Mouse (Mus musculus): ENCODE results near the gene A230050P20Rik.
A peak's percentile ranks its signal among the peaks of the same experiment; 100 is the strongest.
"Not testable (repeated sequence)": the region's sequence is repeated elsewhere in the genome, so short reads cannot be mapped to it uniquely, and the experiment has no call there.

The A230050P20Rik gene

DNA sequence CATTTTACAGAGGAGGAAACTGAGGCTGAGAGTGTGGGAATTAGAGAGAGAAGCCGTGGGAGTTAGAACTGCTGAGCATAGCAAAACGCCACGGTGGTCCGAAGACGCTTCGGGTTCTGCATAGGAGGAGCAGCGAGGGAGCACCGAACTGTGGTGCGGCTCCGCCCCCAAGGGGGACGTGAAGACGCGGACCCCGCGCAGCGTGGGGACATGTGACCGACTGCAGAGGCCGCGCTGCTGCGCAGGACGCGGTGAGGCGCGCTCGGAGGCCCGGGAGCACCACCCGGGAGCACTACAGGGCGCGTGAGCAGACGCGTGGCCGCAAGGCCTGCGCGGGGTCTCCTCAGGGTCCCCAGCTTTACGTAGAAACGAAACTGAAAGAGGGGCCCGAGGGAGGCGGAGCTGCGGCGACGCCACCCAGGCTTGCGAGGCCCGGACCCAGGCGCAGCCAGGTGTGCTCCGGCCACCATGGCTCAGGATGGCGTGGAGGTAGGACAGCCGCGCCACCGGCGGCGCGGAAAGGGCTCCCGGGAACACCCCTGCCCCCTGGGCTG, at the start of gene A230050P20Rik:
Gene A230050P20Rik, plus strand, starts transcription at position 195 of the 554 bp plus-strand sequence.
- peak; percentile 51 to 64 for DNase-seq

DNA sequence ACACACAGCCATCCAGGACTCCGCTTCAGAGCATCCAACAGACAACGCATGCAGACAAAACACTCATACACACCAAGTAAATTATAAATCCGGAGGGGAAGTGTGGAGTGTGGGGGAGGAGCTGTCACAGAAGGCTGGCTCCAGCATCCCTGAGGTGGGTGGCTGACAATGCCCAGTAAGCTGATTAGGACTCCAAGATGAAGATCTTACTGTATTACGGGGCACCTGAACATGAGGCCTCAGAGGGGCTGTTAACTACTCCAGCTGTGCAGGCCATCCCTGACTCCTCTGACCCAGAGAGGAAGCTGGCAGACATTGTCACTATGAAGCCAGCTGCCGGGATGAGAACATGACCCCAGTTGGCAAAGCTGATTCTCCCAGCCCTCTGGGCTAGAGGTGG, 48.4 kb upstream of the A230050P20Rik start:
- no peak for DNase-seq

DNA sequence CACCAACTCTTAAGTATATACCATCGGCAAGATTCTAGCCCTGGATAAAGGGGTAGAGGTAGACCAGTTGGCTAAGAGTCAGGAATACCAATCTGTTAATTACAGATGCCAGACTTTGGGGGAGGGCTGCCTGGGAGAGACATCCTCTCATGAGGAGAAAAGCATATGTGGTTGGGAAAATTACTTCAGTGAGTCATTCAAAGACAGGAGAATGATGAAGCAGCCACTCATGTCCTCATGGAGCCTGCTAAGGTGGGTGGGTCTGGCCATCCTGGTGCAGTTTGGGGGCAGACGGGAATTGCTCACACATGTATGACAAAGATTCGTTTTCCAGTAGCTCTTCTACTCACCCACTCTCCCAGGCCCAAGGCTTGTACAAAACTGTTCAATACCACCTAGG, 45.6 kb upstream of the A230050P20Rik start:
- no peak for DNase-seq

DNA sequence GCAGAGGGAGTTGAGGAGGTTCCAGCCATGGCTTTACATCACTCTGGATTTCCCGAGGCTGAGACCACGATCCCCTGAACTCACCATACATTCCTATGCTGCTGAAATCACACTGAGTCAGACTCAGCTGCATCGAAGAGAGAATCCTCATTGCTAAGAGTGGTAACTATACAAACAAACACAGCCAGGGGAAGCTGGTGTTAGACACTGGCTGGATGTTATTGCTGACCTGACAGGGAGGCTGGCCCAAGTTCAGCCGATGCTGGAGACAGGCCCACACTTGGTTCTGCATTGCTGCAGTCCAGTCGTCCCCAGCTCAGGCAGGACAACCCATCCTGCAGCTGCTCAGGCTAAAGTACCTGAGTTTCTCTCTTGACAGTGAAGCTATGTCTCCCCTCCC, 42.7 kb upstream of the A230050P20Rik start:
- no peak for DNase-seq

DNA sequence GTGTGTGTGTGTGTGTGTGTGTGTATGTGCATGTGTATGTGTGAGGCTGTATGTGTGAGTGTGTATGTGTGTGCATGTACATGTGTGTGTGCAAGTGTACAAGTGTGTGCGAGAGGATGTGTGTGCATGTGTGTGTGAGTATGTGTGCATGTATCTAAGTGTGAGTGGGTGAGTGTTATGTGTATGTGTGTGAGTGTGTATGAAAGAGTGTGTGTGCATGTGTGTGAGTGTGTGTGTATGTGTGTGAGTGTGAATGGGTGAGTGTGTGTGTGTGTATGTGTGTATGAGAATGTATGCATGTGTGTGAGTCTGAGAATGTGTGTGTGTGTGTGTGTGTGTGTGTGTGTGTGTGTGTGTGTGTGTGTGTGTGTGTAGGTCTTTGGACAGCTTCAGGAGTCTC, 40.3 kb upstream of the A230050P20Rik start:
- DNase-seq: no peak

DNA sequence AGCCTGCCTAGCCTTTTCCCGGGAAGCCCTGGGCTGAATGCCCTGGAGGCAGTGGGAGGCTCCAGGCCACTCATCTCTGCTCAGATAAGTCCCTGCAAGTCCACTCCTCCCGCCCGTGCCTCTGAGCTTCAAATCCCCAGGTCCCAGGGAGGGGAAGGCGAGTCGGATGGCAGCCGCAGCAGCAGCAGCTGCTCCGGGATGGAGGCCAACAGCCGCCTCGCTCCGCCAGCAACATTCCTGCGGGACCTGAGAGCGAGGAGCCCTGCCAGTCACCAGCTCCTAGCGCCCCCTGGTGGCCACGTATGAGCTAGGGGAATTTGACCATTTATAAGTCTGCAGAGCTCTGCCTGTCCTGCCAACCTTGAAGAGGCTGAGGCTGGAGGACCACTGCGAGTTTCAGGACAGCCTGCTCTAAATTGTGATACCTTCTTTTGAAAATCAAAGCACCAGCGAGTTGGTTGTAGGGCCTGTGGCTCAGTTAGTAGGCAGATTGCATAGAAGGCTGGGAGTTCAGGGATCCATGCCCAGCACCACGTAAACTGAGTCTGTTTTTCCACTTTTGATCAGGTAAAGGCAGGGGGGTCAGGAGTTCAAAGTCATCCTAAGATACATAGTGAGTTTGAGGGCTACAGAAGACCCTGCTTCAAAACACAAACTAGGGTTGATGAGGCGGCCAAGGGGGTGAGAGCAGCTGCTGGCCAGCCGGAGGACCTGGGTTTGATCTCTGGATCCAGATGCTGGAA, 37.4 kb upstream of the A230050P20Rik start:
- DNase-seq: peak; percentile 48 to 79

DNA sequence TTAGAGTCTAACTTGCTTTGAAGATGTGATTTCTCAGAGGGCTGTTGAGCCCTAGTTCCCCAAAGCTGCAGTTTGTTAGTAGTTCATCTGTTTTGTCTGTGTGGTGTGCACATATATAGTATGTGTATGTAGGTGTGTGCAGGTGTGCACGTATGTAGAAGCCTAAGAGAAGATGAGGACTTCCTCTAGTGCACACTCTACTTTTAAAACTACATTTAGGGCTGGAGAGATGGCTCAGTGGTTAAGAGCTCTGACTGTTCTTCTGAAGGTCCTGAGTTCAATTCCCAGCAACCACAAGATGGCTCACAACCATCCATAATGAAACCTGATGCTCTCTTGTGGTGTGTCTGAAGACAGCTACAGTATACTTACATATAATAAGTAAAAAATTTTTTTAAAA, 33.6 kb upstream of the A230050P20Rik start:
- no peak for DNase-seq

DNA sequence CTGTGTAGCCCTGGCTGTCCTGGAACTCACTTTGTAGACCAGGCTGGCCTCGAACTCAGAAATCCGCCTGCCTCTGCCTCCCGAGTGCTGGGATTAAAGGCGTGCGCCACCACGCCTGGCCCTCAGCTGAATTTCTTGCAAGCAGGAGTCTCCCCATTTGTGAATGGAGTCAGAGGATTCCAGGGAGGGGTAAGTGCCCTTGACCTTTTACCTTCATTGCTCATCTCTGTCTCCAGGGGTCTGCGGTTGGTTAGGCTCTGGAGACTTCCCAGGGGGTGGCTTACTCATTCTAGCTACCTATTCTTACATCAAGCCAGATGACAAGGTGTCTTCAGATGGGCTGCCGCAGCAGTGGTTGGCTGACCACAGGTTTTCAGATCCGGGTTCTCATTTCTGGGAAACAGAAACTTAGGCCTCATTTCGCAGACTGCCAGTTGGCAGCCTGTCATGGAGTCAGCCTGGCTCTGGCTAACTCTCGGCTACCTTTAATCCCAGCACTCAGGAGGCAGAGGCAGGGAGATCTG, 32.9 kb upstream of the A230050P20Rik start:
- DNase-seq: not testable (repeated sequence)

DNA sequence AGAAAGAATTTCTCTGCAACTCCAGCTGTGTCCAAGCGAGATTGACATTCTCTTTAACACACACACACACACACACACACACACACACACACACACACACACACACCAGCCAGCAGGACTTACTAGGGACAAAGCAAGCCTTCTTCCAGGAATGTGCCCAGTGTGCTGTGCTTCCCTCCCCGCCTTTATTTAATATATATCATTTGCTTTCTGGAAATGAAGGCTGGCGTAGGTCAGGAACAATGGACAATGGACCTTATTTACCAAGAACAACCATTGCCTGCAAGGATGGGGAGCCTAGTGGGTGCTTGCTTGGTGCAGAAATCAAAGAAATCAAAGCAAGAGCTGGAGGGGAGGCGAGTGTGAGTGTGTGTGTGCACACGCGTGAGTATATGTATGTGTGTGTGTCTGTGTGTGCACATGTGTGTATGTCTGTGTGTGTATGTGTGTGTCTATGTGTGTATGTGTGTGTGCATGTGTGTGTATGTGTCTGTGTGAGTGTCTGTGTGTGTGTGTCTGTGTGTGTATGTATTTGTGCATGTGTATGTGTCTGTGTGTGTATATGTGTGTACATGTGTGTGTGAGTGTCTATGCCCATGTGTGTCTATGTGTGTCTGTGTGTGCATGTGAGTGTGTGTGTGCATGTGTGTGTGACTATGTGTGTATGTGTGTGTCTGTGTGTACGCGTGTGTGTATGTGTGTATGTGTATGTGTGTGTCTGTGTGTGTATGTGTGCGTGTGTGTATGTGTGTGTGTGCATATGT, 31.1 kb upstream of the A230050P20Rik start:
- DNase-seq: no peak

DNA sequence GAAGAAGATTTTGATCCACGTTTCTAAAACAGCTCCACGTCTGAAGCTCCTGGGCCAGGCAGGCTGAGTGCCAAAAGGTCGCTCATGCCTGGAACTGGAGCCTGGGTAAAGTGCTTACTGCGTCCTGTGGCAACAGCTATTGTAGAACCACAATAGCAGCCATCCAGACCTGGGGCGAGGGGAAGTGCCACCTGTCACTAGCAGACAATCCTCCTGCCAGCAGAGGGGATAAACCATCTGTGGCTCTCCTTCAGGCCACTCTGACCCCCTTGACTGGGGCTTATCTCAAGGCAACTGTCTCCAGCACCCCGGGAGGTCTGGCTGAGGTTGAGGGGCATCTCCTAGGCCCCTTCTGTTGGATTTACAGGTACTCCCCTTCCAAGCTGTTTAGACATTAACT, 29.5 kb upstream of the A230050P20Rik start:
- DNase-seq: no peak

DNA sequence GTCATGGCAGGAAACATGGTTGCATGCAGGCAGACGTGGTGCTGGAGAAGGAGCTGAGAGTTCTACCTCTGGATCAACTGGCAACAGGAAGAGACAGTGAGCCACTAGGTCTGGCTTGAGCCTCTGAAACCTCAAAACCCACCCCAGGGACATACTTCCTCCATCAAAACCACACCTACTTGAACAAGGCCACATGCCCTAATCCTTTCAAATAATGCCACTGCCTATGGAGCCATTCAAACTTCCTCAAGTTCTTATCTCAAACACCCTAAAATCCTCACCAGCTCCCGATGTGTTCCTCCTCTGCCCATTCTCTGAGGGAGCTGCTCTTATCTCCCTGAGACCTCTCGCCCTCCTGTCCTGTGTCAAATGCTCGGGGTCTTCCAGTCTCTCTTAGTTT, 26.2 kb upstream of the A230050P20Rik start:
- DNase-seq: no peak

DNA sequence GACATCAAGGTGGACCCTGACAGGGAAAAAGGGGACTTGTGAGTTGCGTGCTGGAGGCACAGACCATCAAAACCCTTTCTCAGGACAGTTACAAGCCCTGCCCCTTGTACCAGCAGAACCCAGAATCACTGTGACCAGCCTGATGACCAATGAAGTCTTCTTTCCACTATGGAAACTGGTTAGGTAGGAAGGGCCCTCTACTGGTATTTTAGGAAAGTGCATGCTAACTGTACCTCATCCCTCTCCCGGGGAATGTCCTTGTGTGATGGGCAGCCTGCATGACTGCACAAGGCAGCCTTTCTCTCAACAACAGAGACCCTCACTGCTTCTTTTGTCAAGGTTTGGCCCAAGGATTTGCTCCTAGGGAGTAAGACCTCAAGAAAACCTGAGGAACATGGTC, 25.8 kb upstream of the A230050P20Rik start:
- DNase-seq: no peak

DNA sequence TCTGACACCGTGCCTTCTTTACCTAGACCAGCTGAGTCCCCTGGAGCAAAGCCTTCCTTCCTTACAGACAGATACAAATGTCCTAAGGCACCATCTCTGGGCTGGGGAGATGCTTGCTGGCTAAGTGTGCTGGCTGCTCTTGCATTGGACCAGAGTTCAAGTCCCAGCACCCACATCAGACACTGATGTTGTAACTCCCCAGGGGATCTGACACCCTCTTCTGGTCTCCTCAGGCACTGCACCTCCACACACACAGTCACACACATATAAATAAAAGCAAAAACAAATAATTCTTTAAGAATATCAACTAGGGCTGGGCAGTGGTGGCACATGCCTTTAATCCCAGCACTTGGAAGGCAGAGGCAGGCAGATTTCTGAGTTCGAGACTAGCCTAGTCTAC, 18.3 kb upstream of the A230050P20Rik start:
- no peak for DNase-seq

DNA sequence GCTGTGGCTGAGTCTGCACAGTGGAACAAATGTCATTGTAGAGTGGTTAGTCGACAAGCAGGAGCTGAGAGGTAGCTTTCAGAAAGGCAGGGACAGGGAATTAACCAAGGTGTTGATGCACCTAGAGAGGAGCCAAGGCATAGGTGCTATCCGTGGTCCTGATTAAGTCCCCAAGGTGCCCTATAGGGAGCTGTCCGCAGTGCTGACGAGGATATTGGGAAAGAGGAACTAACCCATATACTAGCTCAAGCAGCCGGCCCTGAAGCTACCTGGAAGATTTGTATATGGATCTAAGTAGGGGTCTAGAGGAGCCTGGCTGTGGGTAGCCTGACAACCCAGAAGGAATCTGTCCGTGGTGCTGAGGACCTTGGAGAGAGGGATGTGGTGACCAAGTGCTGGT, 11.3 kb upstream of the A230050P20Rik start:
- DNase-seq: peak in 1 of 2 experiments; percentile 51

DNA sequence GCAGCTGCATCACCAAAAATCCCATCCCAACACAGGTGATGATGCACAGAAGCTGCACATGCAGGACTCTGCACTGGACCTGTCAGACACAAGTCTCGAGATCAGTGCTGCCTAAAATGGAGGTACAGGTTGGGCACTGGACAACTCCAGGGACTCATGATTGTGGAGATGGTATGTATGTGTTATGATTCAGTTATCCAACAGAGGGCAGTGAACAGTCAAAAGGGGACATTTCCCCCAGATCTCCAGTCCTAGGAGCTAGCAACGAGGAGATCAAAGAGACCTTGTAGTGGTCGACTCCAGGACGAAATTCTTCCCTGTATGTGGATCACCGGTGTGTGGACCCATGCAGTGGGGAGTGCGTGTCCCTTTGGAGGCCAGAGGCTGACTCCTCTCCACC, 8.5 kb upstream of the A230050P20Rik start:
- no peak for DNase-seq

DNA sequence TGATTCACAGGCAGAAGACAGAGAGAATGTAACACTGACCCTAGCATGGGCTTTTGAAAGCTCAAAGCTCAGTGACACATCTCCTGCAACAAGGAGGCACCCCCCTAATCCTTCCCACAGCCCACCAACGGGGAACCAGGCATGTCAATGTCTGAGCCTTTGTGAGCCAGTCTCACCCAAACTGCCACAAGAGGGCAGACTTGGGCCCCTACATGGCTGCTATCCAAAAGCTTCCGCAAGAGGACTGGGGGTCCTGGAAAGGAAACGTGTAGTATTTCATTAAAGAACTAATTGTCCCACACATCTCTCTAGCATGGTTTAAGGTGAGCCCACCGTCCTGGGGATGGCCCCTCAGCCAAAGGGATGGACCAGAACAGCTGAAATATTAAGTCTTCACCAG, 6.6 kb upstream of the A230050P20Rik start:
- DNase-seq: peak in 1 of 2 experiments; percentile 47

DNA sequence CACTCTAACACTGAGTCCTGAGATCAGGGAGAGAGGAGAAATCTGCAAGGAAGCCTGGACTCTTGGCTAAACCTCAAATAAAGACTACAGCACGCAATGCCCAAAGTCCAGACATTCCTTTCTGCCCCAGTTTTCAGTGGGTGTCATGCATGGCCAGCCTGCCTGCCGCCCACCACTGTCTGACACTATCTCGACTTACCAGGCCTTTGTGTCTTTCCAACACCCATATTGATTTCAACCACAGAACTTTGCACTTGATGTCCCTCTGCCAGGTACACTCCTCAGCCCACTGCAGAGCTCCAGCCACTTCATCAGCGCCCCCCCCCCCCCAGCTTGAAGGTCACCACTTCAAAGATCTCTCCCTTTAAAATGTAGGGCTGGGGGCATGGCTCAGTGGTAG, 6.2 kb upstream of the A230050P20Rik start:
- no peak for DNase-seq

DNA sequence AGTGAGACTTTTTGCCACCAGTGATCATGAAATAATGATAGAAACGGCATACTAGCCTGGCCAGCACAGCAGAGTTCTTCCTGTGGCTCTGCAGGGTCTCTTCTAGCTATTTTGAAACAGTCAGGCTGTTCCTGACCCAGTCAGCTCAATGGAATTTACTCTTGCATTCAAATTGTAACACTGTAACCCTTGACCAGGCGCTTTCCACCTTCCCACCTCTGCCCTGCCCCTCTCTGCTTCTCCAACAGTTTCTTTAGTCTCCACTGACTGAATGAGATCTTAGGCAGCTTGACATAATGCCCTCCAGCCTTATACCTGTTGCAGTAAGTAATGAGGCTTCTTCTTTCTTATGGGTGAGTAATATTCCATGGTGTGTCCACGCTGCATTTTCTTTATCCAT, 1.6 kb upstream of the A230050P20Rik start:
- no peak for DNase-seq

DNA sequence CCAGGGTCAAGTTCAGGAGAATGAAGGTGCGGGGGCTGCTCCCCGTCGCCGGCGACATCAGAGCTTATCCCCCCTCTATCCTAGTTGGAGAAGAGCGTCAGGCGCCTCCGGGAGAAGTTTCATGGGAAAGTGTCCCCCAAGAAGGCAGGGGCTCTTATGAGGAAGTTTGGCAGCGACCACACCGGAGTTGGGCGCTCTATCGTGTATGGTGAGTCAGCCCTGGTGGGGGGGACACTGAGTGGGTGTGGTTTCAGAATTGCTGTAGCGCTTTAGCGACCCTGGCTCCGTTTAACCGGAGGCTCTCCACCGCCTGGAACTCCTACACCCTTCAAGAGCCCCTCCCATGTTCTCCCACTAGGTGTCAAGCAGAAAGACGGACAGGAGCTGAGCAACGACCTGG, 804 bp downstream of the A230050P20Rik start:
- DNase-seq: no peak

DNA sequence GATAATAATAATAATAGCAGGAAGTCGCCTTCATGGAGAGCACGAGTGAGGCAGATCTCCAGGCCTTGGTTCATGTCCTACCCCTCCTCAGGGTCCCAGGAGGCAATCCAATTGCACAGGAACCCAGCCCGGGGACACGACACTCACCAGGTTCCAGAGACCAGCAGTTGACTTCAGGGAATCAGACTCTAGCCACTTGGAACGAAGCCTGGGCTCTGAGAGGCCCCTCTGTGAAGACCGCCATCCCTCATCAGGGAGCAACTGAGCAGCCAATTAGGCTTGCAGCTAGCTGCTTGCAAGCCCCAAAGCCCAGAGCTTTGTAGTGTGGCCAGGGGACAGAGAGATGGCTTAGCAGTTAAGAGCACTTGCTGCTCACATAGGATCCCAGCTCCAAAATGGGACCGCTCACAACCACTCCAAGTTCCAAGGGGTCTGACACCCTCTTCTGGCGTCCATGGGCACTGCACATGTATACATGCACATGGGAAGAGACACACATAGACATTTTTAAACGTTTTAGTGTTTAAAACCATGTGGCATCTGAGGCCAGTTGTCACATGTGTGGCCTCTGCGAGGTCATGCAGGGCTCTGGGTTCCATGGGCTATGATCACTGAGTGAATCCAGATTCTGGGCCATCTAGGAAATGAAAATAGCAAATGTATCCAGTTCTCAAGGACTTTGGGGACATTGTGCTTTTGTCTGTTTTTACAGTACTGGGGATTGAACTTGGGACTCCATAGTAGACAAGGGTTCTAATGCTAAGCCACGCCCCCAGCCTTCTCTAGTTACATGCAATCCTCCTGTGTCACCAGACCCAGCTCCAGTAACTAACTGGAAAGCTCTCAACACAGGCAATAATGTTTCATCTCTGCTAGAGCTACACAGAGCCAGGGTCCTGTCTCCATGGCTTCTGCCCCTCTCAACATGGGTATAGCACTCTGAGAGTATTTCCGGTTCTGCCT, 2.0 kb downstream of the A230050P20Rik start:
- no peak for DNase-seq

DNA sequence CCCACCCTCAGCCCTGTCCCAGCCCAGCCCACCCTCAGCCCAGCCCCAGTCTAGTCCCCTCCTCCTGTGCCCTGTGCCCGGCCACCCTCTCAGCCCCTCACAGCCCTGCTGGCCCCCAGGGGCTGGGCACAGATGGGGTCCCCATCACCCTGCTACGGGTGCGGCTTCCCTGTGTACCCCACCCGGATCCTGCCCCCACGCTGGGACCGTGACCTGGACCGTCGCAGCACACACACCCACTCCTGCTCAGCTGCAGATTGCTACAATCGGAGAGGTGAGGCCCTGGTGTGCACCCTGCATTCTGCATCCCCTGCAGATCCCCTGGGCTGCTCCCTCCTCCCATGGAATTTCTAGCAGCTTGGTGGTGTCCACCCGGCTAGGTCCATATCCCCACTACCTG, 4.5 kb downstream of the A230050P20Rik start:
- DNase-seq: no peak

DNA sequence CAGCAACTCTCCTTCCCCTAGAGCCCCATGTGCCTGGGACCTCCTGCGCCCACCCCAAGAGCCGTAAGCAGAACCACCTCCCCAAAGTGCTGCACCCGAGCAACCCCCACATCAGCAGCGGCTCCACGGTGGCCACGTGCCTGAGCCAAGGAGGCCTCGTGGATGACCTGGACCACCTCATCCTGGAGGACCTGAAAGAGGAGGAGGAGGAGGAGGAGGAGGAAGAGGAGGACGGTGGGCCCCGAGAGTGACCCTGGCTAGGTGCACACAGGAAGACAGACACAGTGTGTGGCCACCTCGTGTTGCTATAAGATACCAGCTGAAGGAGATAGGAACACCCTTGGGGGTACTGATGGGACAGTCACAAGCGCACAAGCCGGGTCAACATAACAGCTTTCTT, 5.1 kb downstream of the A230050P20Rik start:
- DNase-seq: no peak

Data from spleen, adult 18-20 months (tissue).